Mouse (Mus musculus) liver, embryonic 14.5 days (tissue): ENCODE measurements around the gene Slc13a4.

ENCODE experiments used
- CTCF ChIP-seq: IDR thresholded peaks from 2 replicates; pipeline ENCODE4 v1.5.1; 2016; ENCODE audit warnings: antibody characterized with exemption, low read depth, control low read depth
- EP300 ChIP-seq: IDR thresholded peaks from 2 replicates; pipeline ENCODE4 v1.6.1; 2016; ENCODE audit warnings: antibody characterized with exemption, low read depth

- TF ChIP-seq EP300 (no peak), CTCF (no peak)
These were observed 50.2 kb downstream of the Slc13a4 start for GRCm38 (mm10) chr6:35257626-35258190.
